Mouse (Mus musculus): ENCODE results near the gene Olfr1418. TPM values are rescaled to one million over a fixed set of nuclear protein-coding genes. Genes with fewer than 3 reads are reported as not detected.
"Not testable (repeated sequence)": the region's sequence is repeated elsewhere in the genome, so short reads cannot be mapped to it uniquely, and the experiment has no call there.

The Olfr1418 gene
- total RNA-seq (2022), result not detected

DNA sequence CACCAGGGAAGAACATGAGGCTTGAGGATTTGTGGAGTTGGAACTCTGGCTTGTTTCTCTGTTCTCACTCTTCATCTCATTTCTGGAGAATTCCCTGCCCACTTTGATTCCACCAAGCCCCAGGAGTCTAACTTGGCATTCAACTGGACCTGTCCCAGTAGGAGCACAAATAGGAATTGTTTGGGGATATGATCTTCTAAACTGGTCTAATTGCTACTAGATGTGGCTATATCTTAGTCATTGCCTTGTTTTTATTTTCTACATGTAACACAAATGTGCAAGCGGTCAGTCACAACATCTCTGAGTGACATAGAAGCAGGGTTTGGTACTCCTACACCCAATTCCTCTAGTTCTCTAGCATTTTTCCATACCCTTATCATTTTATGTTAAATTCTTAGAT lies at the start of gene Olfr1418:
TSS of gene Olfr1418 (minus strand) at position 101 of the 400 bp plus-strand sequence.
- no peak for DNase-seq

DNA sequence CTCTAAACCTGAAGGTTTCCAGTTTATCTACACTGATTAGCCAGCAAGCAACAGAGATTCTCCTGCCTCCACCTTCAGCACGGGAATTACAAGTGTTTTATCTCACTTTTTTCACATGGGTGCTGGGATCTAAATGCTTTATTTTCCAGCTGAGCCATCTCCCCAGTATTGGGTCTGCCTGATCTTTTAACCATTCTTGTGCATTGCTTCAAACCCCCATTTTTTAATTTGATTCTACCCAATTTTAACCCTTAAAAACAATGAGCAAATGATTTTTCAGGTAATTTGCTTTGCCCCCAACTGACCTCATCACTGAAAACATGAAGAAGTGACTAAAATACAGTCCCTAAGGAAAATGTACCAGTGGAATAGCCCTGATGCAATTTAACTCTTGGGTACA lies 25.4 kb upstream of the Olfr1418 start, which contains the start of gene Olfr1420:
TSS of gene Olfr1420 (plus strand) at position 301 of the 400 bp plus-strand sequence.
- DNase-seq, result no peak

DNA sequence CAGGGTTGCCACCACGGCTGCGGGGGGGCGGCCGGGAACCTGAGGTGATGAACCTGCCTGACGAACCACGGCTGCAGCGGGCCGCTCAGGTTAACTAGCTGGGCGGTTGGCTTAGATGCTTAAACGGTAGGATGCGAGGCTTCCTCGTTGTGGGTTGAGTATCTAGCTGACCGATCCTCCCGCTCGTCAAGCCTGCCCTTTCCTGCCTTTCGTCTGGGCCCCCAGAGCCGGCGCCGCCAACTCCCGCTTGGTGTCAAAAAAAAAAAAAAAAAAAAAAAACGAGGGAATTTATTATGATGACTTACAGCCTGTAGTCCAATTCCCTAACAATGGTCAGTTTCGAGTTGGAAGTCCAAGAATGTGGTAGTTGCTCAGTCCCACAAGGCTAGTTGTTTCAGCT lies 17.5 kb upstream of the Olfr1418 start:
- DNase-seq, result not testable (repeated sequence)

DNA sequence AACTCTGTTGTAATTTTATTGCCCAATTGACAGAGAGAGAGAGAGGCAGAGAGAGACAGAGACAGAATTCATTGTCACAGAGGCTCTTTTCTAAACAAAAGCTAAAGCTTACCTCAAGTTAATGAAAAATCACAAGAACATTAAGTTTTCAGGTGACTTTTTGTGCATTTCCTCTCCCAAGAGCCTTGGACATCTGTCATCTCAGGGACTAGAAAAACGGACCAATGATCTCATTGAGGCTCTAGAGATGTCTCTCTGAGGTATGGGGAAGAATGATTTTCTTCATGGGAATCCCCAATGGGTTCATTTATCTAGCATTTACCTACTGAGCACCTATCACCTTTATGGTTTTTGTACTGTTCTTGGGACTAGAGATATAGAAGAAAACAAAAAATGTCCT lies 14.1 kb upstream of the Olfr1418 start, which contains the start of gene Olfr1419:
TSS of gene Olfr1419 (minus strand) at position 101 of the 400 bp plus-strand sequence.
- DNase-seq, result no peak

DNA sequence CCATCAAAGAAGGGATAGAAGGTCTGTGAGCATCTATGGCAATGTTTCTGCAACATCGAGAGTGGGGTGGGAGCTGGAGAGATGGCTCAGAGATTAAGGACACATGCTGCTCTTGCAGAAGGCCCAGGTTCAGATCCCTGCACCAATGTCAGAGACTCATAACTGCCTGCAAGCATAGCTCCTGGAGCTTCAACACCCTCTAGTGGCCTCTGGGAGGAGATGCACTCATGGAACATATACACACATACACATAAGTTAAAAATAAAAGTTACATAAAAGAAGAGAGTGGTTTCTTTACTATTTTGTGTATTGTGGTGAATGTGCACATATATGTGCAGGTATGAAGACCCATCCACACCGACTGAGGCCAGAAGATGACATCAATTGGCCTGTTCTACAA lies 7.0 kb upstream of the Olfr1418 start:
- DNase-seq, result no peak

DNA sequence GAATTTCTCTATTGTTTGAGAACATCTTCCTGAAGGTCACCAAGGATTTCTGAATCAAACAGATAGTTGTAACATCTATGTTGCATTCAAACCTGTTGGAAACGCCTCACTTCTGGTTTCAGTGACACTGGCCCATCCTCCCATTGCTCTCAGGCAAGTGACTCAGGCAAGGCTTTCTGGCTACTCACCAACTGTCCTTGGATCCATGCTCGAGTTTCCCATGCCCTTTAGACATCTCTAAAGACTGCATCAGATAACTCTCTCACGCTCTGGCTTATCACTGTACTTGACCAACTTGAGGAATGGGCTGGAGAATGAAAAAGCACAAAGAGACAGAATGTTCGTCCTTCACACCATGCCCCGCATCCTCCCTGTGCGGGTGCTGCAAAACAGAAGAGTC lies 4.4 kb downstream of the Olfr1418 start:
- peak; percentile 42 for DNase-seq

DNA sequence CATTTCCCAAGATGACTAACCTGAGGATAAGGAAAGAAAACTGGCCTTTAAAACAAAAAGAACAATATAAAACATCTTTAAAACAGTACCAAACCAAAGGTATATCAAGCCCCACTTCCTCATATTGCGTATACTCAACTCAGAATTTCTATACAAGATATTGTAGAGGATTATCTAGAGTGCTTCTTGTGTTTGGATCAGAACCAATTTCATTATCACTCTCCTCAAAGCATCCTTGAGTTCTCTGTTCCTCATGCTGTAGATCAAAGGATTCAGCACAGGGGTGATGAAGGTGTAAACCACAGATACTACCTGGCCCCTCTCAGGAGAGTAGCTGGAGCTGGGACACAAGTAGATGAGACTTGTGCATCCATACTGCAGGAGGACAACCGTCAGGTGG lies 6.0 kb downstream of the Olfr1418 start:
- DNase-seq, result no peak

DNA sequence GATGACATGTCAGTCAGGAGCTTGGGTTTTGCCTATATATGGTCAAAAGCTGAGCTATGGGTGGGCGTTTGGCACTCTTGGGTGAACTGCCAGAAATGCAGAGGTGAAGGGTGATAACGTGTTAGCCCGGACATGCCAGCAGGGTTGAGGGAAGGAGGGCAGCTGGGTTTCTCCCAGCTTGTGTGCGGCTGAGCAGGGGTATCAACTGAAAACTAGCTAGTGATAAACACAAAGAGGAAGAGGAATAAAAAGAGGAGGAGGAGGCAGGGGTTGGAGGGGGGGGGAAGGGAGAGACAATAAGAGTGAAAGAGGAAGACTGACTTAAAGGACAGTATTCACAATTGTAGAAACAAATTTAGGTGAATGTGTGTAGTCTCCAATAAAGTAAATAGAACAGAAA lies 8.2 kb downstream of the Olfr1418 start:
- no peak for DNase-seq

DNA sequence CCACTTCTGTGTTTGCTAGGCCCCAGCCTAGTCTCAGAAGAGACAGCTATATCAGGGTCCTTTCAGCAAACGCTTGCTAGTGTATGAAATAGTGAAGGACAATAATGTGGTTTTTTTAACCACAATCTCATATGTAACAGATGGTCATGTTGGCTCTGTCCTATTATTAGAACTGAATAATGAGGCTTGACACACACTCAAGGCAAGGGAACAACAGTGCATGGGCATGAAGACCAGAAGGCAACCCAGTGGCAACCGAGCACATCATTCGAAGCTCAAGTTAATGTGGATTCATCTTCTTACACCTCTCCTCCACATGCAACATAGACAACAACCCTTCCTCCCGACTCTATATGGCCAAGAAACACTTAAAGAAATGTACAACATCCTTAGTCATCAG lies 14.5 kb downstream of the Olfr1418 start:
- DNase-seq, result no peak

DNA sequence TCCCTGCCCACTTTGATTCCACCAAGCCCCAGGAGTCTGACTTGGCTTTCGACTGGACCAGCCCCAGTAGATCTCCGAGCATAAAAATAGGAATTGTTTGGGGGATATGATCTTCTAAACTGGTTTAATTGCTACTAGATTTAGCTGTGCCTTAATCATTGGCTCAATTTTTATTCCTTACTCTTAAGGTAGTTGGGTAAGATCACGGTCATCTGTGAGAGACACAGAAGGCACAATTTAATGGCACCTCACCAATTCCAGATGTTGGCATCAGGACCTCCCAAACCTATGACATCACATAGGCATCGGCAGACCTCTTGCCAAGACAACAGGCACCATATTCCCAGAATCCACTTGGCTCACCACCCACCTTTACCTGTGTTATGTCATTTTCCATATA lies 21.7 kb downstream of the Olfr1418 start, which contains the start of gene Olfr1417:
TSS of gene Olfr1417 (minus strand) at position 101 of the 400 bp plus-strand sequence.
- DNase-seq, result no peak

DNA sequence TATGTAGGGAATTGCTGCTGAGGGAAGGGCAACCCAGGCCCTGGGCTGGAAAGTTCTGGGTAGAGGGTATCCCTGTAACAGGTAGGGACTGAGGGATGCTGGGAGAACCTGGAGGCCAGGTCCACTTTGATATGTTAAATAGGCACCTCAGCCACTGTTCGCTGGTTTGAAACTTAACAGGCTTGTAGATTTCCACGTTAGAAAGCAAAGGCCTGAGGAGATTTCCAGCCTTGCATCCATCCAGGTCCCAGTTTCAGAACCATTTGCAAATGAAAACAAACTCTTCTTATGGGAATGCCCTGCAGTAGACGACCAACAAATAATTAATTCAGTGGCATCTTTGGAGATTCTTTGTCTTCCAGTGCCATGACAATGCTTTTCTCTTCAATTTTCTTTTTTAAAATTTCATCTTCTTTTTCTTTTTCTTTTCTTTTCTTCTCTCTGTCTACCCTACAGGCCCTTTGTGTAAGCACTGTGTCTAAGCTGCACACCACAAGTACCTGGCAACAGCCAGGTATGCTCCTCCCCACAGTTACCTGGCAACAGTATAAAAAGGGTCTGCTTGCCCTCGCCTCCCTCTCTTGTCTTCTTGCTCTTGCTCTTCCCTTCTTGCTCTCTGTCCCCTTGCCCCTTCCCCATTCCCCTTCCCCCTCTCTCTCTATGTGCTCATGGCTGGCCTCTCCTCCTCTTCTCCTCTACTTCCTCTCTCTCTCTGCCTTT lies 37.4 kb downstream of the Olfr1418 start:
- DNase-seq, result no peak

DNA sequence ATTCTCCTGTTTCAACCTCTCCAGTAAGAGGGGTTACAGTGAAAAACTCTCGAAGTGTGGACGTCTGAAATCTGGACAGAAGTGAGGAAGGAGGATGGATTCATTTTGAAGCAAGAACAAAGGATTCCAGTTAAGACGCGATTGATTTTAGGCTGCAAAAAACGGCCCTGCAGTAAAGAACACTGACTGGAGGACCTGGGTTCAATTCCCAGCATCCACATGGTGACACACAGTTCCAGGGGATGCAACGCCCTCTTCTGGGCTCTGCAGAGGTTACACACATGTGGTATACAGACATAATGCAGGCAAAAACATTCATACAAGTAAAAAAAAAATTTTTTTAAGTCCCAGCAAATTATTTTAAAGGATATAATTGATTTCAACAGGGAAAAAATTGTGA lies 40.7 kb downstream of the Olfr1418 start:
- no peak for DNase-seq

DNA sequence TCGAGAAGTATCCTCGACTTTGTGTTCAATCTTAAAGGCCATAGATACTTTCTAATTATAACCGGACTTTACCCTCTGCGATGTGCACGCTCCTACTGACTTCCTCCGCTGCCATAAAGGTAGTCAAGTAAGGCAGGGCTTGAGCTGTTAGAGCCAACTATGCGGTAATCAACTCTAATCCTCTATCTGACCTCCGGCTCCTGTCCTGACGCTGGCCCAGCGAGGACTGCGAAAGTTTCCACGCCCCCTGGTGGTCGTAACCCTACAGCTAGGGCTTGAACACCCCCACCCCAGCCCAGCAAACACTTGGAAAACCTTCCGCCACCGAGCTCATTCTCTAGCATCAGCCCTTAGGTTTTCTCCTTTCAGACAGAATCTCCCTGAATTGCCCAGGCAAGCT lies 41.1 kb downstream of the Olfr1418 start:
- DNase-seq, result peak; percentile 64

DNA sequence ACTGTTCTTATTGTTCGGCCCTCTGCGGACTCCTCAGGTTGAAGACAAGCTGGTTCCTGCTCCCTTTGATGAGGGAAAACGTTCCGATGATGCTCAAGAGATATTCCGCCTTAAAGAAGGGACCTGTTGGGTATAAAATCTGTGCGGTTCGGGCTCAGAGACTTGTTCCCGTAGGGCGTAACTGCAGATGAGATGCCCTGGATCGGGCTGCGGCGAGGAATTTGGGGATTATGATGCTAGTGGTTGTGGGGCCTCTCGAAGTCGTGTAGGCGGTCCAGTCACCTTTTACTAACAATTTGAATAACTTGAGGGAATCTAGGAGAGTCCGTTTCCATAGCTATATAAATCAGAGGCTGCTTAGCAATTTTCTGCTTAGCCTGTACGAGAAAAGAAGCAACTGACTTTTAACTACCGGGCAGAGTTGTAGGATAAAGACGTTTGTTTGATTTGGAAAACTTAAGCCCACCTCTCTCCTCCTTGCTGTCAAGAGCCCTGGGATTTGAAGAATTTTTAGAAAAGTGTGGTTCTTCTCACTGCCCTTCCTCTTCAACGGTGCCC lies 41.6 kb downstream of the Olfr1418 start, which contains the start of gene Stx3:
TSS of gene Stx3 (minus strand) at position 261 of the 558 bp plus-strand sequence.
- no peak for DNase-seq

DNA sequence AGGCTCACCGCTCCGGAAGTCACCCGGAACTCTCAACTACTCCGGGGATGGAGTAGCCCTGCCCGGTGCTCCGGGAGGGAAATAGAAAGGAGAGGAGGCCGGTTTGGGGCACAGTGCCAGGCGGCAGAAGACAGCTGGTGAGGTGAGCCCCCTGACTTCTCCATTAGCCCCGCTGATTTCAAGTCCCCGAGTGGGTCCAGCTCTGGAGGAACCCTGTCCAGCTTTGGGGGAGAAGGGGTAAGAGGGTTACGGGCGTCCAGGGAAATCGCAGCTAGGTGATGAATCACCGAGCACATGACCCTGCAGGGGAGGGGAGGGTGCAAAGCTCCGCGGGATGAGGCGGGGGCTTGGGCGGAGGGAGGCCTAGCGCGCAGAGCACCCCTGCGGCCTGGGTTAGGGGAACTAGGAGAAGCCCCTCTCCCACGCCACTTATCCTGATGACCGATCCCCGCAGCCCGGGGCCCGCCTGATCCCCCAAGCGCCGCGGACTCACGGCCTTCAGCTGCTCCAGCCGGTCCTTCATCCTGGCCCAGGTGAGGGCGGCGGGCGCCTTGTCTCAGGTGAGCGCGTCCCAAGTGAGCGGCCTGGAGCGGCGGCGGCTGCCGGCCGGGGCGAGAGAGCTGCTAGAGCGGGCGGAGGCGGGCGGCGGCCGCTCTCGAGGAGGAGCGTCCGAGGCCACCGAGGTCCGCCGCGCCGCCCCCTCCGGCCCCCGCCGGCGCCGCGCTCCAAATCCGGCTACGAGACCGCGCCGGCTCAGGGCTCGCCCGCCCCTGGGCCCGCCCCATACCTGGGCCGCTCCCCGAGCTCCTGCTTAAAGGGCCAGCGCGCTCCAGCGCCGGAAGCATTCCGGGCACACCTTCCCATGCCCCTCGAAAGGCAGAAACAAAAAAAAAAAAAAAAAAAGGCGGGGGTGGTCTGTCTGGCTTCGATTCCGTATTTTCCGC lies 42.4 kb downstream of the Olfr1418 start:
- peak; percentile 50 for DNase-seq

DNA sequence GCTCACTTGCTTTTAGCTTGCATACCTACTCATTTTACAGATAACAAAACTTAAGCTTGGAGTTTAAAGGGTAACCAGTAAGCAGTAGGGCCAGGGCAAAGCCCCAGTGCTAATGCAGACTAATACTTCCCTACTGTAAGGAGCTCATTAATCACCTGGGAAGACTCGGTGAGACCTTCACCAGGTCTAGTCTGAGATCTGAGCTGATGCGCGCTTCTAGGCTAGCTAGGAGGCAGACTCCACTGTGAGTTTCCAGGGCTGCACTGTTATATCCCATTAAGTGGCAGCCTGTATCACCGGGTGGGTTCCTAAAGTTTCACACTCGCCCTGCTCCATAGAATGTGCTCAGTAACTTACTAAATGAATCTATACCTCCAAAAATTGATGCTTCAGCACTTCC lies 43.3 kb downstream of the Olfr1418 start:
- no peak for DNase-seq

DNA sequence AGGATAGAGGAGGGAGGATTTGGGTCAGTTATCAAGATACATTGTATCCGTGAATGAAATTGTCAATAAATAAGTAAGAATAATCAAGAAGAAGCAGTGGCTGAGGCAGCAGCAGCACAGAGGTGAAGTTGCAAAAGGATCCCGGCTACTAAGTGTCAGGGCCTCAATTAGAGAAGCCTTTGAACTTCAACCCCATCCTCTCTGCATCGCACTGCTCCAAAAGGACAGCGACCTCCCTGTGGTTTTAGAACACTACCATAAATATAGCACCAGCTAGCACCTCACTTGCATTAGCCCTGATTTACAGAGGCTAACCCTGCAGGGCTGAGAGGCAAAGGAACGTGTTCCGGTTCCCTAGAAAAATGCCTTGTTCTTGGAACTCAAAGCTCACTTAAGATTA lies 44.2 kb downstream of the Olfr1418 start:
- DNase-seq, result no peak

DNA sequence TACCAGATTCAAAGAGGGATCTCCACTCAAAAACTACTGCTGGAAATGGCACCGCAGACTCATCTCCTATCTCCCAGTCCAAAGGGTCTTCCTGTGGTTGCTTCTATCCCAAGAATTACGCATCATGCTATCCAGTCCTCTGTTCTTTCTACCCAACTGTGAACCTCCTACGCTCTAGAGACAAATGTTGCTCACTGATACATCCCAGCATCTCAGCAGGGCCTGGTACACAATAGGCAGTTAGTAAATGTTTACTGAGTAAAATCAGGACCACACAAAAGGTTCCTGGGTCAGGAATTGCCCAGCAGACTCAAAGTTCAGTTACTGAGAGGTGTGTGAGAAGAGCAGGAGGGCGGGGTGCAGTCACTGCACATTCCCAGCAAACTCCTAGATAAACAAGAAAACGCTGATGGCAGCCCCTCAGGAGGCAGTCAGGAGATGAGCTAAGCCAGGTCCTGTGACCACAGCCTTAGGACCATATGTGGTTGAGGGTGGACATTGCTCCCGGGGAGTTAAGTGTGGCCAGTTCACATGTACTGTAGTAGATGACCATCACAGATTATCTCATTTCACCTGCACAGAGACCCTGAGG lies 46.0 kb downstream of the Olfr1418 start:
- no peak for DNase-seq

DNA sequence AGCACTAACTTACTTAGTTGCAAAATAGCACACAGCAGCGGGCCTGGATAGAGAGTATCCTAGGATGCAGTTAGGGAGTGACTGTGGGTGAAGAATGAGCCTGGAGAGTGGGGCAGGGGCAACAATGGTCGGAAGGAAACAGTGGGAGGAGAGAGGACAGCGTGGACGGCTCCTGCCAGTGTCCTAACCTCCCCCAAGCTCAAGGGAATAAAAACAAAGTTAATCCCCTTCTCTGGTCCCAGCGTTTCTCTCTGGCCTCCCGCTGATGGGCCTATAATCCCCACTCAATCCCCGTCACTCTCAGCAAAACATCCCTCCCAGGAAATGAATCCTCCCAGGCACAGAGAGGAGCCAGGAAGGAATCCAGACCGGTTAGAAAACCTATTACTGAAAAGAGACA lies 47.2 kb downstream of the Olfr1418 start:
- DNase-seq, result no peak

DNA sequence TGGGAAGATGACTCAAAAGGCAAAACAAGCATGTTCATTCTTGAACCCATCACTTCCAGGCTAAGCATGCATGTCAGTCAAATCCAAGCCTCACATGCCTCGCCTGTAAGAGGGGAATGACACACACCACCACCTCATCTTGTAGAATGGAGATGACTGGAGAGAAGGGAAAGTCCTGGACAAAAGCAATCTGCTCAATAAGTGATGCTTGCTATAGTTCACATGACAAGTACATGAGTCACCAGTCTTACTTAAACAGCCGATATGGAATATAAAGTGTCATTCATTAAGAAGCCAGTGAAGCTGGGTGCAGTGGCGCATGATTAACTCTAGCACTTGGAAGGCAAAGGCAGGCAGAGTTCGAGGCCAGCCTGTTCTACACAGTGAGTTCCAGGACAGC lies 47.7 kb downstream of the Olfr1418 start:
- no peak for DNase-seq

DNA sequence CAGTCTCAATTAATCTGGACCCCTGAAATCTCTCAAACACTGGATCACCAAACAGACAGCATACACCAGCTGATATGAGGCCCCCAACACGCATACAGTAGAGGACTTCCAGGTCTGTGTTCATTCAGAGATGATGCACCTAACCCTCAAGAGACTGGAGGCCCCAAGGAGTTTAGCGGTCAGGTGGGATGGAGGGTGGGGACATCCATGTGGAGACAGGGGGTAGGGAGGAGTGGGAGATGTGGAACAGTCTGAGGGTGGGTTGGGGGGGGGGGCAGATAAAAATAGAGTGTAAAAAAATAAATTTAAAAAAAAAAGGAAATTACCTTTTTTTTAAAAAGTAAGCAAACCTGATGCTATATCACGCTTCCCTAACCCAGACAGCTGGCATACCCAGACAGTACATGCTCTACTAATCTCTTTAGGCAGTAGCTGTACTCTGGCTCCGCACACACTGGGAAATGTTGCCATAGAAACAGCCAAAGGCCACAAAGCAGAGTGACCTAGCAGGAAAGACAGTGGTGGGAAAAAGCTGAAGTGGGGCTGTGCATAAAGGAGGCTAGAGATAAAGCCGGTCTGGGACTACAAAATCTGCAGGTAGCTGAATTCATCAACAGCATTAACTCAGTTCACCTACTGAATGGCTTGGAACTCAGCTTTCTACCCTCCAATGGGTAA lies 49.0 kb downstream of the Olfr1418 start:
- DNase-seq, result no peak

DNA sequence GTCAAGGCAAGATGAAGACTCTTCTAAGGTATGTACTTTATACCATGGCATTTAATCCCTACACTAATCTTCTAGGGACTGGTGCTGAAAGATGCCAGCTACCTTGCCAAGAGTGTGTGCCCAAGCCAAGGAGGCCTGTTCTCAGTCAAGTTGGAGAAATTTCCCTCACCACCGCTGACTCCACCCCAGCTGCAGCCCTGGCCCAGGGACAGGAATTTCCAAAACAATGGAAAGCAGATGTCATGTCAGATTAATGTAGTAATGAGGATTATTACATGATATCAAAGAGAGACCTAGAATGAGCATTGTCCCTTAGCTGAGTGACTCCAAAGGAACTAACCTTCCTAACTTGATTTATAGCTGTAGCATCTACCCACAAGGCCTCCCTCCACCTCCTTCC lies 50.0 kb downstream of the Olfr1418 start:
- no peak for DNase-seq

All from adrenal gland, adult 8-10 months (tissue).